Mouse (Mus musculus) forebrain, embryonic 10.5 days (tissue): ENCODE measurements around the gene Slamf9. TPM values are rescaled to one million over a fixed set of nuclear protein-coding genes. Genes with fewer than 3 reads are reported as not detected.

Experiments used
- DNase-seq: peaks from one replicate; pipeline ENCODE4 v3.0.0-alpha.2; 2017; ENCODE audit warnings: low spot score; ENCODE audit errors: extremely low spot score
- H3K27ac ChIP-seq: fragments of 300-500 bp; sonication (generic); 2 replicates; pipeline ENCODE4 v1.5.1; 2016; ENCODE audit warnings: mild to moderate bottlenecking
- H3K27me3 ChIP-seq: fragments of 300-500 bp; sonication (generic); 2 replicates; pipeline ENCODE4 v1.6.1; 2016; ENCODE audit warnings: mild to moderate bottlenecking; ENCODE audit not compliant: poor library complexity, severe bottlenecking
- H3K36me3 ChIP-seq: fragments of 300-500 bp; sonication (generic); replicated peaks from 2 replicates; pipeline ENCODE4 v1.6.1; 2016; ENCODE audit warnings: mild to moderate bottlenecking, moderate library complexity
- H3K4me1 ChIP-seq: fragments of 300-500 bp; sonication (generic); 2 replicates; pipeline ENCODE4 v1.6.1; 2016
- H3K4me3 ChIP-seq: fragments of 300-500 bp; sonication (generic); 2 replicates; pipeline ENCODE4 v1.5.1; 2016; ENCODE audit warnings: mild to moderate bottlenecking, moderate library complexity
- H3K9me3 ChIP-seq: fragments of 300-500 bp; sonication (generic); 2 replicates; pipeline ENCODE4 v1.6.1; 2016; ENCODE audit warnings: mild to moderate bottlenecking, moderate library complexity
- WGBS: fragments of 180-500 bp; shearing (Covaris S2); methylation state at CpG from one replicate; pipeline ENCODE4 v1.1.7; 2016; 5-methylcytosine and 5-hydroxymethylcytosine counted together
- polyA plus RNA-seq: library from polyadenylated mRNA; unstranded; fragments of >200 nt; fragmentation: Nextera tagmentation; extraction: Ambion mirVana; gene quantifications from 2 replicates; pipeline ENCODE4 v1.2.1, GENCODE M21; 2016

Slamf9 gene
- not detected in 2 replicates for polyA plus RNA-seq

DNA sequence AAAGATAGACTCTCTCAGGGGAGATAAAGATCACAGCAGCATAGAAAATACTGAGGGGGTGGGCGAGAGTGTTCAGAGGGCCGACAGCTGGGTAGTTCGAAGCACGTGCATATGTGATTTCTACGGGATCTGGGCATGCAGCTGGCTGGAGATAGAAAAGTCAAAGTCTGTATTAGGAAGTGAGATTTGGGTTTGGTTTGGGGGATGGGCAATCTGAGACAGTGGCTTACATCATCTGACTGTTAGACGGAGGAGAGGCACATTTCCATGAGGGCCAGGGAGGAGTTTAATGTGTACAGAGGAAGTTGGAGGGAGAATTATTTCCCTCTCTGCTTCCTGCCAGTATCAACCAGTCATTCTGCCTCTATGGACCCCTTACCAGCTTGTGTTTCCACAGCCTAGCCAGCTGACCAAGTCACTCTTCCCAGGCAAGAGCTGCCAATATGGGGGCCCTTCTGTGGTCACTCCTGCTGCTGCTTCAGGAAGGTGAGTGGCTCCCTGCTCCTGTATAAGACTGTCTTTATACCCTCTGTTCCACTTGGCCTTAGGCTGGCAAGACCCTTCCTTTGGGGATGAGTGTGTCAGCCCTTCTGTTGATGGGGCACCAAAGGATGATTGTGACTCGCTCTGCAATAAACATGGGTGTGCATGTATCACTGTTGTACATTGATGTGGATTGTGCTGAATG is at the start of gene Slamf9:
Slamf9 (plus strand) TSS at position 305 of the 688 bp plus-strand sequence.
- WGBS, result 86% methylated on average over 7 of the region's 7 CpGs
- no peak within 1 kb of the TSS for H3K4me3 ChIP-seq
- H3K27ac ChIP-seq, result no peak within 1 kb of the TSS

DNA sequence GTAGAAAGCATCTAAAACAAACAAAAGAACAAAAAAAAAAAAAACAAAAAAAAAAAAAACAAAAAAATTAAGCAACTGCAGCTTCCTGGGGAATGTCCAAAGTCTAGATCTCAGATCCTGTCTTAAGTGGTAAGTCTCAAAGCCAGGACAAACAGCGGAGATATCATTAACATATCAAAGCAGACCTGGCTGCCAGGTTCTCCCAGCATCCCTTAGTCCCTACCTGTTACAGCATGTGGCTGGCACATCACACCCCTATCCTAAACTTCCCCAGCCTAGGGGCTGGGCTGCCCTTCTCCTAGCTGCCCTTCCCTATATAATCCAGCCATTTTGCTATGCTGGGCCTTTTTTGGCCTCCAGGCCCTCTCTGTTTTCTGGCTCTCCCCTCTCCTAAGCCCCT is 48.7 kb upstream of the Slamf9 start:
- no peak overlapping the region for H3K4me3 ChIP-seq
- no peak for DNase-seq
- no peaks in the 10 kb centered on the region for H3K36me3 ChIP-seq
- no peaks in the 10 kb centered on the region for H3K4me1 ChIP-seq
- WGBS, result 41% methylated on average over 1 of the region's 1 CpGs
- no peaks in the 10 kb centered on the region for H3K9me3 ChIP-seq
- no peak overlapping the region for H3K27ac ChIP-seq
- no peaks in the 10 kb centered on the region for H3K27me3 ChIP-seq

More for the DNA sequence above, at the start of gene Slamf9:
- peaks cover 9% of the 10 kb centered on the region; the same call in 1 of the 2 replicates for H3K27me3 ChIP-seq
- no peak for DNase-seq
- no peaks in the 10 kb centered on the region for H3K9me3 ChIP-seq
- no peaks in the 10 kb centered on the region for H3K4me1 ChIP-seq
- no peaks in the 10 kb centered on the region for H3K36me3 ChIP-seq

DNA sequence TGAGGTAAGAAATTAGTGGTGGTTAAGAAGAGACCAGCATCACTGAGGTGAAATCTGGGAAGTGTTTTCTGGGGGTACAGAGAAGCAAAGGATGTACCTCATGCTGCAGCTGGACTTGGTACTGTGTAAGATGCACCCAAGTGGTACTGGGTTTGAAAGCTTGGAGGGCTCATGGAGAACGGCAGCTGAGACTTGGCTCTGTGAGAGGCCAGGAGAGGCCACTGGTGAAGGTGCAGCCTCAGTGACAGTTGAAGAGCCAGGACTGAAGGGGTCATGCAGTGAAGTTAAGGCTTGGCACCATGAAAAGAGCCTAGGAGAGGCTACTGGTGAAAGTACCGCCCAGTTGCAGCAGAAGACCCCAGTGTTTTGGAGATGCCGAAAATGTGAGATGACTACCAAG is 47.3 kb upstream of the Slamf9 start:
- Histone ChIP-seq H3K9me3 (no peaks in the 10 kb centered on the region), H3K36me3 (no peaks in the 10 kb centered on the region), H3K4me1 (peaks cover 7% of the 10 kb centered on the region), H3K4me3 (no peak overlapping the region), H3K27ac (no peak overlapping the region), H3K27me3 (no peaks in the 10 kb centered on the region)
- no peak for DNase-seq
- WGBS, result 96% methylated on average over 3 of the region's 3 CpGs

DNA sequence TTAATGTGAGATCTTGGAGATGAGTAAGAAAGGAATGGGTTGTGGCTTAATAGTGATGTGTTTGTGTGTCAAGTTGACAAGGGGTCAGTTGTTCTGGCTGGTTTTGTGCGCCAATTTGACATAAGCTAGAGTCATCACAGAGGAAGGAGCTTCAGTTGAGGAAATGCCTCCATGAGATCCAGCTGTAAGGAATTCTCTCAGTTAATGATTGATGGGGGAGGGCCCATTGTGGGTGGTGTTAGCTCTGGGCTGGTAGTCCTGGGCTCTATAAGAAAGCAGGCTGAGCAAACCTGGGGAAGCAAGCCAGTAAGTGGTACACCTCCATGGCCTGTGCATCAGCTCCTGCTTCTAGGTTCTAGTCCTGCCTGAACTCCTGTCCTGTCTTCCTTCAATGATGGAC is 46.5 kb upstream of the Slamf9 start:
- 80% methylated on average over 1 of the region's 1 CpGs for WGBS

DNA sequence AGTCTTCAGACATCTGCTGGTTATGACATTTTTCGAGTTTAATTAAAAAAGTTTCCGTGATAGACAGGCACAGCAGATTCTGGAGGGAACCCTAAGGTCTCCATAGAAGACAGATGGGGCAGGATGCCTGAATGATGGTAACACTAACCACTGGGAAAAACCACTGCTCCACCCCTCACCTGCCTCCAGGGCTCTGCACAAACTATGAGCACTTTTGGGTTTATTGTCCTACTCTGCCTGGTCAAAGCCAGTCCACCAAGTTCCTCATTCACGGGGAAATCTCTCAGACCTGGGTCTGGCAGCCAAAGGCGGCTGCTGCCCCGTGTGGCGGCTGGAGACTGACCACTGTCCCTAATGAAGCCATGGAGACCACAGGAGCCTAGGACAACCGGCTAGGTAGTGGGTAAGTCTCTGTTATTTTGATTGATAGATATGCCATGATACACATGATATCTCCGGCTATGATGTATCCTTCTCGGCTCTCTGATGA is 44.4 kb upstream of the Slamf9 start:
- DNase-seq, result no peak
- peaks cover 7% of the 10 kb centered on the region for H3K4me1 ChIP-seq

More for the DNA sequence above, 46.5 kb upstream of the Slamf9 start:
- no peaks in the 10 kb centered on the region for H3K36me3 ChIP-seq
- H3K27me3 ChIP-seq, result no peaks in the 10 kb centered on the region
- no peak overlapping the region for H3K4me3 ChIP-seq
- no peak for DNase-seq
- no peaks in the 10 kb centered on the region for H3K9me3 ChIP-seq
- no peak overlapping the region for H3K27ac ChIP-seq
- H3K4me1 ChIP-seq, result peaks cover 7% of the 10 kb centered on the region

DNA sequence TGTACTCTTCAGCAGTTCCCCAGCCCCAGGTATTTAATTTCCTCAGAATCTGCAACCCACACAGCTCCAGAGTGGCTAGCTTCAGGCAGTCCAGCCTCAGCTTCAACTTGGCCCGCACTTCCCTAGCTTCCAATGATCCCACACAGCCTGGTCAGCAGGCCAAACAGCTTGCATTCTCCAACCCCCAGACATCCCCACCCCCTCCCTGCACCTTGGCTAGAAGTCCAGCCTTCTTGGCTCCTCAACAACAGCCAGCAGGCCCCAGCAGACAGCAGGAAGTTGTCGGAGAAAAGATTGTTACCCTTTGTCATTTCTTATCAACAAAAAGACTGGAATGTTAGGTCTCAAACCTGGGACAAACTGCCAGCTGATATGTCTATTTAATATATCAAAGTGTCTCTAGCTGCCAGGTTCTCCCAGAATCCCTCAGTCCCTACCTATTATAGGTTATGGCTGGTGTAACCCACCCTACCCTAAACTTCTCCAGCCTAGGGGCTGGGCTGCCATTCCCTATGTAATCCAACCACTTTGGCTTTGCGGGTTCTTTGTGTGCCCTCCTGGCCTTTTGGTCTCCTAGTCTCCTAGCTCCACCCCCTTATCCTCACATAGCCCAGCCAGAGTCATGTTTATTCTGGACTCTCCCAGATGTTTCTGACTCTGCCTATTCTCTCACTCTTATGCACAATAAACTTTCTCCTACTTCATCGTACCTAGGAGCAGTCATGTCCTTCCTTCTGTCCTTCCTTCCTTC is 43.1 kb upstream of the Slamf9 start:
- Histone ChIP-seq H3K9me3 (no peaks in the 10 kb centered on the region), H3K36me3 (no peaks in the 10 kb centered on the region), H3K4me3 (no peak overlapping the region), H3K27me3 (no peaks in the 10 kb centered on the region), H3K4me1 (peaks cover 7% of the 10 kb centered on the region), H3K27ac (no peak overlapping the region)
- 63% methylated on average over 4 of the region's 4 CpGs for WGBS
- DNase-seq, result no peak

More for the DNA sequence above, 44.4 kb upstream of the Slamf9 start:
- 58% methylated on average over 9 of the region's 9 CpGs for WGBS
- Histone ChIP-seq H3K36me3 (no peaks in the 10 kb centered on the region), H3K27me3 (no peaks in the 10 kb centered on the region), H3K27ac (no peak overlapping the region), H3K9me3 (no peaks in the 10 kb centered on the region), H3K4me3 (no peak overlapping the region)

DNA sequence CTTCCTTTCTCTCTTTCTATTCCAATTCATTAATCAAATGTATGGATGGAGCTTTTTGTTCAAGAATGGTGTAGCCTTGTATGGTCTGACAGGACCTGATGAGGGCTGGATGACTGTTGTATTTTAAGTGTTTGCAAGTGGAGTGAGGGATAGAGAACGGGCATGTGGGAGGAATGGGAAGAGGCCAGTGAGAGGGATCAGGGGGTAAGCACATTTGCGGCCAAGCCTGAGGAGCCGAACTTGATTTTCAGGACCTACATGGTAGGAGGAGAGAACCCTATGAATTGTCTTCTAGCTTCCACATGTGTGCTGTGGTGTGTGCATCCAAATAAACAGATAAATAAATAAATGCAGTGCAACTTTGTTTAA is 42.6 kb upstream of the Slamf9 start:
- Histone ChIP-seq H3K27ac (no peak overlapping the region), H3K27me3 (no peaks in the 10 kb centered on the region), H3K36me3 (no peaks in the 10 kb centered on the region), H3K9me3 (no peaks in the 10 kb centered on the region), H3K4me1 (peaks cover 7% of the 10 kb centered on the region), H3K4me3 (no peak overlapping the region)
- 90% methylated on average over 3 of the region's 3 CpGs for WGBS
- DNase-seq, result no peak

DNA sequence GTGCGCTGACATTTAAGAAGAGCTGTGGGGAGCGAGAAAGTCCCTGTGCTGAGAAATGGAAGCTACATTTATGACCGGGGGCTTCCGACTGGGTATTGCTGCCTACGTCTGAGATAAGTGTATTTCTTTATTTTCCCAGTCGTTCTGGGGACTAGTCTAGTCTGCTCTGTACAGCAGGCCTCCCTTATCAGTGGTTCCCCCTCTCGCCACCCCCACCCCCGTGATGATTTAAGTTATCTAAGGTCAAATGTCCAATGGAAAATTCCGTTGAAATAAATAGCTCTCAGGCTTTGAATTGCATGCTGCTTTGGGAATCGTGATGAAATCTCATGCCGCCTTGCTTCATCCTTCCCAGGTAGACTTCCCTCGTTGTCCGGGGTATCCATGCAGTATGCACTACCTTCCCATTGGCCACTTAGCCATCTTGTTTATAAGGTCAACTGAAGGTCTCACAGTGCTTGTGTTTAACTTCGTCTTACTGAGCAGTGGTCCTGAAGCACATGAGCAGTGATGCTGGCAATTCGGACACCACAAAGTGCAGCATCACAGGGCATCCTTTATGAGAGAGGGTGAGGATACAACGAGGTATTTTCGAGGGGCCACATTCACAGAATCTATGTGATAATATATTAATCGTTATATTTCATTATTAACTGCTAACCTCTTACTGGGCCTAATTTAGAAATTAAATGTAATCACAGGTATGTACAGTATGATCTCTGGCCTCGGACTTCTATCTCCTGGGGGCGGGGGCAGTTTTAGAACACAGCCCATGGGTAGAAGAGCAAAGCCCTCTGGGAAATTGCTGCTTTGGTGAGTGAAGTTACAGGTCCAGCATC is 41.9 kb upstream of the Slamf9 start:
- no peaks in the 10 kb centered on the region for H3K27me3 ChIP-seq
- 92% methylated on average over 20 of the region's 20 CpGs for WGBS
- H3K9me3 ChIP-seq, result no peaks in the 10 kb centered on the region
- peaks cover 7% of the 10 kb centered on the region for H3K4me1 ChIP-seq
- no peak overlapping the region for H3K27ac ChIP-seq
- no peak for DNase-seq
- no peaks in the 10 kb centered on the region for H3K36me3 ChIP-seq
- H3K4me3 ChIP-seq, result no peak overlapping the region

DNA sequence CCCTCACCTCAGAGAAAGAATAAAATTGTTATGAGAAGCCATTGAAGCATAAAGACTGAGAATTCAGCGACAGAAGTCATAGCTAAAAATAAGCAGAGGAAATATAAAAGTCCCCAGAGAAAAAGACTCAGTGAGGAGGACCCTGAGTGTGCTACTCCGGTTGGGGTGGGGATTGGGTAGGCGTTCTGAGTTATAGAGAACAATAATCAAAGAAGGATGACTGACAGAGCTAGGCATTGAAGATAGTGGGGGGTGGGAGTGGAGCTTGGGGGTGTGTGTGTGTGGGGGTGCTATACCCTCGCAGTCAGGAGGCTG is 41.4 kb upstream of the Slamf9 start:
- DNase-seq, result no peak
- no peaks in the 10 kb centered on the region for H3K36me3 ChIP-seq
- no peaks in the 10 kb centered on the region for H3K9me3 ChIP-seq
- 90% methylated on average over 4 of the region's 4 CpGs for WGBS
- no peak overlapping the region for H3K4me3 ChIP-seq
- no peaks in the 10 kb centered on the region for H3K27me3 ChIP-seq
- no peak overlapping the region for H3K27ac ChIP-seq
- peaks cover 7% of the 10 kb centered on the region for H3K4me1 ChIP-seq

DNA sequence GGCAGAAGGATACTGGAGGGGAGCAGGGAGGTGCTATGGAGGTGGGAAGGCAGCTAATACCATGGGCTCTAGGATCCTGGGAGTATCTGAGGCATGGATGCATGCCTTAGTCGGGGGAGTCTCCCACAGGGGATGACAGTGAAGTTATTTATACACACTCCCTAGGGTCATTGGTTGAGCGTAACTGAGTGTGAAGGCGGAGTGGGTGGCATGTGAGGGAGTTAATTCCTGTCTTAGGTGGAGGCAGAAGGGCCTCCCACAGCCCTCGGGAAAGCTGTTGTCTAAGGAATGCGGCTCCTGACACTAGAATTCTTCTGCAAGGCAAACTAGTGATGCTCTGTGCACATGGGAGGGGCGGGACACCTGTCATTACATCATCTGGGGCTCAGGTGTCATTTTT is 38.4 kb upstream of the Slamf9 start:
- H3K4me1 ChIP-seq, result peaks cover 6% of the 10 kb centered on the region
- no peaks in the 10 kb centered on the region for H3K27me3 ChIP-seq
- DNase-seq, result no peak
- H3K9me3 ChIP-seq, result no peaks in the 10 kb centered on the region
- H3K36me3 ChIP-seq, result no peaks in the 10 kb centered on the region
- 61% methylated on average over 6 of the region's 6 CpGs for WGBS
- H3K27ac ChIP-seq, result no peak overlapping the region
- H3K4me3 ChIP-seq, result no peak overlapping the region

DNA sequence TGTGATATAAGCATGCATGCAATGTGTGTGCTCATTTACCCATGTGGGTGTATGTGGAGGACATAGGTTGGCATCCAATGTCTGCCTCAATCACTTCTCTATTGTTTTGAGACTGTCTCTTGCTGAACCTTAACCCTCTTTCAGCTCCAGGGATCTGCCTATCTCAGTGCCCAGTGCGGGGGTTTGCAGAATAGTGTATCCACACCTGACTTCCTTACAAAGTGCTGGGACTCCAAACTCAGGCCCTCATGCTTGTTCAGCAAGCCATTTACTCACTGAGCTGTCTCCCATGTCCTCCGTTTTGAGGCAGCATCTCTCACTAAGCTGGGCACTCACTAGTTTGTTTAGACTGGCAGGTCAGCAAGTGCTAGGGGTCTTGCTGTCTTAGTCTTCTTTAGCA is 36.5 kb upstream of the Slamf9 start:
- Histone ChIP-seq H3K27me3 (no peaks in the 10 kb centered on the region), H3K4me1 (no peaks in the 10 kb centered on the region), H3K9me3 (no peaks in the 10 kb centered on the region), H3K4me3 (no peak overlapping the region), H3K36me3 (no peaks in the 10 kb centered on the region), H3K27ac (no peak overlapping the region)
- 85% methylated on average over 2 of the region's 2 CpGs for WGBS
- DNase-seq, result no peak

DNA sequence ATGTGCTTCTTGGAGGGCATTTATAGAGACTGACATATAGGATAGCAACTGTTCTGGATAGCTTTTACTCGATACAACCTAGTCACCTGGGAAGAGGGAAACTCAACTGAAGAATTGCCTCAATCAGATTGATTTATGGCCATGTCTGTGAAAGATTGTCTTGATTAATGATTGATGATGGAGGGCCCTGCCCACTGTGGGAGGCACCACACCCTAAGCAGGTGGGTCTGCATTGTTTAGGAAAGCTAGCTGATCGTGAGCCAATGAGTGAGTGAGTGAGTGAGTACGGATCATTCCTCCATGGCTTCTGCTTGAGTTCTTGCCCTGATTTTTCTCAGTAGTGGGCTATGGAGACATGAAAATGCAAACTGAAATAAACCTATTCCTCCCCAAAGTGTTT is 34.6 kb upstream of the Slamf9 start:
- H3K36me3 ChIP-seq, result no peaks in the 10 kb centered on the region
- no peaks in the 10 kb centered on the region for H3K4me1 ChIP-seq
- 94% methylated on average over 3 of the region's 3 CpGs for WGBS
- no peak for DNase-seq
- no peaks in the 10 kb centered on the region for H3K9me3 ChIP-seq
- H3K4me3 ChIP-seq, result no peak overlapping the region
- H3K27me3 ChIP-seq, result no peaks in the 10 kb centered on the region
- no peak overlapping the region for H3K27ac ChIP-seq
